Mouse (Mus musculus): ENCODE data around the gene Ube2q2. TPM values are rescaled to one million over a fixed set of nuclear protein-coding genes. Genes with fewer than 3 reads are reported as not detected.
A peak's percentile ranks its signal among the peaks of the same experiment; 100 is the strongest.
"Not testable (repeated sequence)": the region's sequence is repeated elsewhere in the genome, so short reads cannot be mapped to it uniquely, and the experiment has no call there.

Gene Ube2q2
- total RNA-seq, 4 experiments from 2014 or later, result 35.9 to 40.1 (median 37.6) TPM

- DNase-seq (ENCODE audit: low spot score in 2 of 2), result no peak
Measured at GRCm38 (mm10) chr9:55170655-55171412, 22.2 kb downstream of the Ube2q2 start.

GRCm38 (mm10) chr9:55172195-55172685, 23.6 kb downstream of the Ube2q2 start:
- no peak for DNase-seq (ENCODE audit: low spot score in 2 of 2)

- DNase-seq (ENCODE audit: low spot score in 2 of 2), result no peak
Measured at GRCm38 (mm10) chr9:55174235-55174634, 25.6 kb downstream of the Ube2q2 start.

GRCm38 (mm10) chr9:55195876-55196275, 47.2 kb downstream of the Ube2q2 start:
- no peak for DNase-seq (ENCODE audit: low spot score in 2 of 2)

GRCm38 (mm10) chr9:55198260-55198659, 49.6 kb downstream of the Ube2q2 start:
- no peak for DNase-seq (ENCODE audit: low spot score in 2 of 2)

- no peak for DNase-seq (ENCODE audit: low spot score in 2 of 2)
Measured at GRCm38 (mm10) chr9:55199348-55199747, 50.7 kb downstream of the Ube2q2 start.

- DNase-seq (ENCODE audit: low spot score in 2 of 2), result no peak
Measured at GRCm38 (mm10) chr9:55208458-55208789, 59.8 kb downstream of the Ube2q2 start.

GRCm38 (mm10) chr9:55208790-55209481, 60.3 kb downstream of the Ube2q2 start, which contains the start of gene Fbxo22:
TSS of gene Fbxo22 (plus strand) at chr9:55208925.
- peak; percentile 73 to 75 for DNase-seq (ENCODE audit: low spot score in 2 of 2)

- DNase-seq (ENCODE audit: low spot score in 2 of 2), result no peak
Measured at GRCm38 (mm10) chr9:55211611-55212010, 63.0 kb downstream of the Ube2q2 start.

GRCm38 (mm10) chr9:55213396-55213795, 64.7 kb downstream of the Ube2q2 start:
- DNase-seq (ENCODE audit: low spot score in 2 of 2), result no peak

GRCm38 (mm10) chr9:55215056-55215455, 66.4 kb downstream of the Ube2q2 start:
- DNase-seq (ENCODE audit: low spot score in 2 of 2), result no peak

GRCm38 (mm10) chr9:55215648-55216047, 67.0 kb downstream of the Ube2q2 start:
- no peak for DNase-seq (ENCODE audit: low spot score in 2 of 2)

GRCm38 (mm10) chr9:55216078-55216477, 67.4 kb downstream of the Ube2q2 start:
- DNase-seq (ENCODE audit: low spot score in 2 of 2), result no peak

GRCm38 (mm10) chr9:55217381-55217780, 68.7 kb downstream of the Ube2q2 start:
- DNase-seq (ENCODE audit: low spot score in 2 of 2), result no peak

- no peak for DNase-seq (ENCODE audit: low spot score in 2 of 2)
Measured at GRCm38 (mm10) chr9:55225165-55225737, 76.6 kb downstream of the Ube2q2 start.

- no peak for DNase-seq (ENCODE audit: low spot score in 2 of 2)
Measured at GRCm38 (mm10) chr9:55226251-55226650, 77.6 kb downstream of the Ube2q2 start.

- DNase-seq (ENCODE audit: low spot score in 2 of 2), result no peak
Measured at GRCm38 (mm10) chr9:55228149-55228548, 79.5 kb downstream of the Ube2q2 start.

- DNase-seq (ENCODE audit: low spot score in 2 of 2), result no peak
Measured at GRCm38 (mm10) chr9:55229010-55229409, 80.4 kb downstream of the Ube2q2 start.

GRCm38 (mm10) chr9:55231544-55231943, 82.9 kb downstream of the Ube2q2 start:
- DNase-seq (ENCODE audit: low spot score in 2 of 2), result no peak

- DNase-seq (ENCODE audit: low spot score in 2 of 2), result no peak
Measured at GRCm38 (mm10) chr9:55232110-55232509, 83.5 kb downstream of the Ube2q2 start.

GRCm38 (mm10) chr9:55232586-55232985, 83.9 kb downstream of the Ube2q2 start:
- no peak for DNase-seq (ENCODE audit: low spot score in 2 of 2)

GRCm38 (mm10) chr9:55233076-55233475, 84.4 kb downstream of the Ube2q2 start:
- DNase-seq (ENCODE audit: low spot score in 2 of 2), result not testable (repeated sequence)

All from gastrocnemius, adult 8-10 months (tissue).